Mouse (Mus musculus) kidney, adult 2 months (tissue): Measurements from ENCODE around the gene Slc35f4. TPM values are rescaled to one million over a fixed set of nuclear protein-coding genes. Genes with fewer than 3 reads are reported as not detected.

ENCODE experiments used
- DNase-seq: peaks from one replicate; pipeline ENCODE4 v3.0.0; 2021
- H3K27ac ChIP-seq: fragments of 200-500 bp; 2 replicates; pipeline ENCODE4 v1.5.1; 2012; ENCODE audit warnings: low read depth, low read length, control low read depth, inconsistent platforms; ENCODE audit not compliant: insufficient read depth
- H3K27me3 ChIP-seq: fragments of 200-500 bp; replicated peaks from 2 replicates; pipeline ENCODE4 v1.6.1; 2012; ENCODE audit warnings: mild to moderate bottlenecking, moderate library complexity, low read length, inconsistent platforms; ENCODE audit not compliant: control insufficient read depth, insufficient read depth
- H3K36me3 ChIP-seq: fragments of 200-500 bp; 2 replicates; pipeline ENCODE4 v1.6.1; 2012; ENCODE audit warnings: mild to moderate bottlenecking, moderate library complexity, low read length, inconsistent platforms; ENCODE audit not compliant: control insufficient read depth, insufficient read depth
- H3K4me1 ChIP-seq: fragments of 200-500 bp; 2 replicates; pipeline ENCODE4 v1.6.1; 2011; ENCODE audit warnings: low read length; ENCODE audit not compliant: control insufficient read depth, insufficient read depth
- H3K4me3 ChIP-seq: fragments of 200-500 bp; 2 replicates; pipeline ENCODE4 v1.5.1; 2011; ENCODE audit warnings: mild to moderate bottlenecking, low read depth, low read length, control low read depth; ENCODE audit not compliant: insufficient read depth
- CTCF ChIP-seq: fragments of 200-500 bp; conservative IDR thresholded peaks from 2 replicates; pipeline ENCODE4 v1.5.1; 2011; ENCODE audit warnings: low read depth, mild to moderate bottlenecking, control low read depth, low read length, moderate library complexity, mixed read lengths; ENCODE audit not compliant: insufficient read depth, insufficient read length
- POLR2A ChIP-seq: fragments of 200-500 bp; IDR thresholded peaks from one replicate; pipeline ENCODE4 v1.6.1; 2011; ENCODE audit warnings: low read depth, low read length, control low read depth
- WGBS: fragments of 180-500 bp; shearing (Covaris S2); methylation state at CpG from one replicate; pipeline ENCODE4 v1.1.7; 2018; 5-methylcytosine and 5-hydroxymethylcytosine counted together
- polyA plus RNA-seq: library from polyadenylated mRNA; depleted of rRNA; stranded (reverse); fragments of >200 nt; gene quantifications from 2 replicates; pipeline ENCODE4 v1.2.3, GENCODE M21; 2012

Slc35f4 gene
- polyA plus RNA-seq, 1 experiment: not detected

DNA sequence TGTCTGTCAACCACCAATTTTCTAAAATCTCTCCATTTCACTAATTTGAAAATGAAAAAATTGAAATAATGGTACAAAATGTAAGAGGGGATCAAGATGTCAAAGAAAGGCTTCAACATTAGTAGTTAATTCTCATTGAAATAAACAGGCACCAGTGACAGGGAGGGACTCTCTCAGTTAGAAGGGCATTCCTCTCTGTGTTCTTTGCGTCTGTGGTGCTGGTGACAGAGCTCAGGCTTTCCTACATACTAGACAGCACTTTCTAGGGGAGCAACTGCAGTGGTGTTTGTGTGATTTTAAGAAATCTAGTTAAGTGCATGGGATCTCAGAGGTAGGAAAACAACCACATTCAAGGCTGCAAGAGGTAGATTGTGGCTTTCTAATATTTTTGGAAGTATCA lies 214.3 kb downstream of the Slc35f4 start:
- DNase-seq: no peak
- Histone ChIP-seq H3K4me1 (no peaks in the 10 kb centered on the region), H3K36me3 (no peaks in the 10 kb centered on the region), H3K27ac (no peak overlapping the region), H3K4me3 (no peak overlapping the region), H3K27me3 (no peaks in the 10 kb centered on the region)
- no peak for TF ChIP-seq CTCF
- no peak for TF ChIP-seq POLR2A
- 90% methylated on average over 1 of the region's 1 CpGs for WGBS

DNA sequence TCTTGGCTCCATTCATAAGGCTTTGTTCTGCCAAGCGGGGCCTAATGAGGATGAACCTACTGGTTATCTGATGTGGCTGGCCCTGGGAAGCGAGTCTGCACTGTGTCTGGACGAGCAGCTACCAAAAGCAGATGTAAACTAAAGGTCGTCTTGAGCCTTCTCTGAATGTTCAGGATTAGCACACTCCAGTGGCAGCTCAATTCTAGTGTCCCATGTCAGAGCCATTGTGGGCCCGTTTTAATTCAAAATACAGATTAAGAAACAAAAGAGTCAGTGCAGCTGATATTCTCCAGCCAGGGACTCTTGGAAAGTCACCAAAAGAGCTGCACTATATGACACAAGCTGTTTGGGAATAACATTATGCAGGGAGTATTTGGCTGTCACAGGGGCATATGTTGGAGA lies 214.8 kb downstream of the Slc35f4 start:
- DNase-seq: no peak
- H3K27ac ChIP-seq: no peak overlapping the region
- TF ChIP-seq POLR2A: no peak
- TF ChIP-seq CTCF: no peak
- WGBS: 85% methylated on average over 5 of the region's 5 CpGs
- no peaks in the 10 kb centered on the region for H3K27me3 ChIP-seq
- no peaks in the 10 kb centered on the region for H3K36me3 ChIP-seq
- no peaks in the 10 kb centered on the region for H3K4me1 ChIP-seq
- H3K4me3 ChIP-seq: no peak overlapping the region

DNA sequence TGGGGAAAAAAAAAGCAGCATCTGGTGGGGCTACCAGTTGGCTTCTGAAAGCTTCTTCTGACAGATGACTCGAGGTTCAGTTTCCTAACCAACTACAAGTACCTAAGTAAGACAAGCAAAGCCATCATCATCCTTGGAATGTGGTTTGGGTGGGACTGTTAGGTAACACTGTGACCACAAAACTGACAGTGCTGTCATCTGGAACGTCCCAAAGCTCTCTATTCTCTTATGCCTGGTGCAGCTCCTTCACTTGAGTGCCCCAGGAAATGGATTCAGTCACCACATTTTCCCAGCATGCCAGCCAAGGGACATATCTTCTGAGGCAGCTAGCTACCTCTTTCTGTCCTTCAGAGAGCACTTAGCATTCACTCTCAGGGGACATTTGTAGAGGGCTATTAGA lies 216.2 kb downstream of the Slc35f4 start:
- Histone ChIP-seq H3K4me3 (no peak overlapping the region), H3K27ac (no peak overlapping the region), H3K4me1 (no peaks in the 10 kb centered on the region), H3K27me3 (no peaks in the 10 kb centered on the region), H3K36me3 (no peaks in the 10 kb centered on the region)
- WGBS: 68% methylated on average over 2 of the region's 2 CpGs
- DNase-seq: no peak
- TF ChIP-seq CTCF (no peak), POLR2A (no peak)

DNA sequence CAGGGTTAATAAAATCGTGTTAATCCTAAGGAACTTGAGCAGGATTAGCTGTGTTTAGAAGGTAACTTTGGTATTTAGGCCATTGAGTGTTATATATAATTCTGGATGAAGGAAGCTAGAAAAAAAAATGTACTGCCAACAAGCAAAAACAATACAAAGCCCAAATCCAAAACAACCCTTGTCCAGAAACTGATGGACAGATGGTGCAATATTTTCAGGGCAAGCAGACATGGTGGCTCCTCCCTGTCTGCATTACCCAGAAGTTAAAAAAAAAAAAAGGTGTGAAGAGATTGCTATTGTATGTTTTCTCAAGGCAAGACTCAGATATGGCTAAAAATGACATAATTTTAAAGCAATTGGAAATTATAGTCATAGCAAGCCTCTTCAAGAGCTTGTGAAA lies 217.3 kb downstream of the Slc35f4 start:
- TF ChIP-seq POLR2A (no peak), CTCF (no peak)
- Histone ChIP-seq H3K27ac (no peak overlapping the region), H3K27me3 (no peaks in the 10 kb centered on the region), H3K36me3 (no peaks in the 10 kb centered on the region), H3K4me3 (no peak overlapping the region), H3K4me1 (no peaks in the 10 kb centered on the region)
- DNase-seq: no peak
- 74% methylated on average over 1 of the region's 1 CpGs for WGBS

DNA sequence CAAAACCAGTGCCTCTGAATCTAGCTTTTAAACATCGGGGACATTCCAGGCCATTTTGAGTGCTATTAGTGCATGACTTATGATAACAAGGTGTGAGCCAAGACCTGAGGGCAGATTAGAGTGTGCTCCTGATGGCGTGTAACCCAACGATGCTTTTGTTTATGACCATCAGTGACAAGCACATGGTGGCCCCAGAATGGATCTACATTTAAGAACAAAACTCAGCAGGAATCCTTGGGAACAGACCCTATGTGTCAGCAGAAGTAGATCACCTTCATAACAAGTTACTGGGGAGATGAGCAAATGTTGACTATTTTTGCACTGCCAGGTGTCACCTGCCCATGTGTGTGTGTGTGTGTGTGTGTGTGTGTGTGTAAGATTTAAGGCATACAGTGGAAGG lies 218.0 kb downstream of the Slc35f4 start:
- Histone ChIP-seq H3K27me3 (no peaks in the 10 kb centered on the region), H3K36me3 (no peaks in the 10 kb centered on the region), H3K27ac (no peak overlapping the region), H3K4me3 (no peak overlapping the region), H3K4me1 (no peaks in the 10 kb centered on the region)
- 75% methylated on average over 3 of the region's 3 CpGs for WGBS
- no peak for TF ChIP-seq POLR2A
- no peak for TF ChIP-seq CTCF
- no peak for DNase-seq

DNA sequence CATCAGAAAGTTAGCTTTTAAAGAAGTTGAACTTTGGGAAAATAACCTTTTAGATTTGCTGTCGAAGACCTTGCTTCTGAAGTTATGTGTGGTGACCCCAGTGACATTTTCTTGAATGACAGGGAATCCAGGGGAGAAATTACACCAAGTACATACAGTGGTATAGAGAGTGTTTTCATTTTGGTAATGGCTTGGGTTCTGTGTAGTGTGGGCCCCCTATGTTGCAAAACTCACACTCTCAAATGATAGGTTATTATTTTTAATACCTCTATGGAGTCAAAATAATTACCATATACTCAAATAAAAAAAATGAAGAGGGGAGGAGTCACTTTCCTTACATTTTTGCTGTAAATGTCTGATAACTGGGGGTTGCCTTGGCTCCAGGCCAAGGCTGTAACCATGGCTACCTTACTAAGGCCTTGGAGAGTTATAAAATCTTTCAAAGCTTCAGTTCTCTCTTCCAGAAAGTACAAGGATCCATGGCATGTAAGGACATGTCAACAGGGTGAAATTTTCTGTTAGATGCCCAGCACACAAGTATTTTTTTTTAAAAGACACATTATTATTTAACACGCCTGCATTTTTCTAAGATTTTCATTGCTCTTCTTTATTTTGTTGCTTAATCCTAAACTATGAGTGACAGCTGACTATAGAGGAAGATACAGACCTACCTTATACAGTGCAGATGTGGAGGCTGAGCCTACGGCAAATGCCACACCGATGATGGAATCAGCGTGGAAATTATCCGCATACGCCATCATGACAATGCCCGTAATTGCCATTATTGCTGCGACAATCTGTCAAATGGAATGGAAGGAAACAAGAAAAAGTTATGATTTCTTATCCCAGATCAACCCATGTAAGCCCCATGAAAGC lies 220.1 kb downstream of the Slc35f4 start:
- 95% methylated on average over 9 of the region's 9 CpGs for WGBS
- H3K36me3 ChIP-seq: no peaks in the 10 kb centered on the region
- H3K4me1 ChIP-seq: no peaks in the 10 kb centered on the region
- no peak overlapping the region for H3K4me3 ChIP-seq
- H3K27ac ChIP-seq: no peak overlapping the region
- TF ChIP-seq CTCF (no peak), POLR2A (no peak)
- H3K27me3 ChIP-seq: no peaks in the 10 kb centered on the region
- no peak for DNase-seq

DNA sequence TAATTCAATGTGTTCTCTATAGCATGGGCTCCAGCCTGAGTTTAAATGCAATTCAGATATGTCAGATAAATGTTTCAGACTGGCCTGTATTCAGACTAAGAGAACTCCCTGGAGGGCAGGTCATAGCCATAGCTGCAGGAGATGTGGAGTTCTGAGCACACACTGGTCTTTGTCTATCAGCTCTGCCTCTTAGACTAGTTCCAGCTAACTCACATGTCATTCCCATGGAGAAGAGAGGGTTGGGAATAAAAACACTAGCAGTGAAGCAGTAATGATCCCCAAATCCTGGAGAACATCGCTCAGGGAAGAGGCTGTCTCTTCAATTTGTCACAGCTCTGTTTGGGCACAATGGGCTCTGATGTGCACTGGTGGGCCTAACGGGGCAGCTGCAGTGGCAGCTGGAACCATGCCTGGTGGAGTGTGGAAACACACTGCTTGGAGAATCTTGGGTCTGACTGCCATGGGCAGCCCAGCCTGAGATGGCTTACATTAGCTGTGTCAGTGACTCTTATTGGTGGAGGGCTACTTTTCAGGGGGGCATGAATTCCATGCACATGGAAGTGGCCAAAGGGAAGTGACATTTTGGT lies 223.5 kb downstream of the Slc35f4 start:
- Histone ChIP-seq H3K27ac (no peak overlapping the region), H3K27me3 (no peaks in the 10 kb centered on the region), H3K4me3 (no peak overlapping the region), H3K4me1 (no peaks in the 10 kb centered on the region), H3K36me3 (no peaks in the 10 kb centered on the region)
- DNase-seq: no peak
- WGBS: 95% methylated on average over 2 of the region's 2 CpGs
- no peak for TF ChIP-seq POLR2A
- TF ChIP-seq CTCF: no peak
